Mouse (Mus musculus): ENCODE data around the gene Wipi2. TPM values are rescaled to one million over a fixed set of nuclear protein-coding genes. Genes with fewer than 3 reads are reported as not detected.

Wipi2 gene
- polyA plus RNA-seq (2012; rRNA removed) = 54.4 and 65.6 TPM in 2 replicates

DNA sequence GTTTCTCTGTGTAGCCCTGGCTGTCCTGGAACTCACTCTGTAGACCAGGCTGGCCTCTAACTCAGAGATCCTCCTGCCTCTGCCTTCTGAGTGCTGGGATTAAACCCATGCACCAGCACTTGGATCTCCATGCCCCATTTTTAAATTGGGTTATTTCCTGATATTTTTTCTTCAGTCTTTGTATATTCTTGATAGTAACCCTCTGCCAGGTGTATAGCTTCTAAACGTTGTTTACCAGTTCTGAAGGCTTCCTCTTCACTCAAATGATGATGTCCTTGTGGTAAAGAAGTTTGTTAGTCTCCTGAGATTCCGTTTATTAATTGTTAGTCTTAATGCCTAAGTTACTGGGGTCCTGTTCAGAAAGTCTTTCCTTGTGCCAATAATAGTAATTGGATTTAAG, at the start of gene Wipi2:
Gene Wipi2 (plus strand): TSS at position 301 of the 400 bp plus-strand sequence.
- peaks cover 17% of the 10 kb centered on the region for H3K4me1 ChIP-seq (replicated peaks; ENCODE audit: control insufficient read depth, insufficient read depth, low read length)
- TF ChIP-seq CTCF (IDR thresholded peaks at IDR 0.05; ENCODE audit: borderline replicate concordance, control insufficient read depth, extremely low read depth, insufficient read depth, low read length, poor library complexity) (no peak), POLR2A (IDR thresholded peaks at IDR 0.05; ENCODE audit: control insufficient read depth, extremely low read depth, insufficient read depth, low read length, poor library complexity) (no peak)
- H3K4me3 ChIP-seq (ENCODE audit: control insufficient read depth, insufficient read depth, low read length) = no peak within 1 kb of the TSS
- H3K27ac ChIP-seq (ENCODE audit: control insufficient read depth, insufficient read depth, low read length) = no peak within 1 kb of the TSS
- no peaks in the 10 kb centered on the region for H3K36me3 ChIP-seq (ENCODE audit: control insufficient read depth, insufficient read depth, low read length)
- no peak for DNase-seq
- H3K27me3 ChIP-seq (ENCODE audit: control insufficient read depth, insufficient read depth, low read length) = no peaks in the 10 kb centered on the region
- WGBS = 92% methylated on average over 2 of the region's 2 CpGs

DNA sequence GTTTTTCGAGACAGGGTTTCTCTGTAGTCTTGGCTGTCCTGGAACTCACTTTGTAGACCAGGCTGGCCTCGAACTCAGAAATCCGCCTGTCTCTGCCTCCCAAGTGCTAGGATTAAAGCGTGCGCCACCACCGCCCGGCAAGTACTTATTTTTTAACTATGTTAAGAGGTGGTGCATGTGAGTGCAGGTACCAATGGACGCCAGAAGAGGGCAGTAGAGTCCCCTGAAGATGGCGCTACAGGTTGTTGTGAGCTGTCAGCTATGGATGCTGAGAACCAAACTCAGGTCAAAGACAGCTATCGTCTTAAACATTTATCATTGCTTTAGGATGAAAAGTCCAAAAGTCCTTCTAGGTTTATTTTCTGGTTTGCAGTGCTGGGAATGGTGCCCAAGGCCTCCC, 49.3 kb upstream of the Wipi2 start:
- no peaks in the 10 kb centered on the region for H3K4me1 ChIP-seq (replicated peaks; ENCODE audit: control insufficient read depth, insufficient read depth, low read length)
- H3K36me3 ChIP-seq (ENCODE audit: control insufficient read depth, insufficient read depth, low read length) = no peaks in the 10 kb centered on the region
- 92% methylated on average over 10 of the region's 10 CpGs for WGBS
- no peaks in the 10 kb centered on the region for H3K27me3 ChIP-seq (ENCODE audit: control insufficient read depth, insufficient read depth, low read length)
- H3K4me3 ChIP-seq (ENCODE audit: control insufficient read depth, insufficient read depth, low read length) = no peak overlapping the region
- no peak overlapping the region for H3K27ac ChIP-seq (ENCODE audit: control insufficient read depth, insufficient read depth, low read length)
- no peak for DNase-seq
- TF ChIP-seq POLR2A (IDR thresholded peaks at IDR 0.05; ENCODE audit: control insufficient read depth, extremely low read depth, insufficient read depth, low read length, poor library complexity) (no peak), CTCF (IDR thresholded peaks at IDR 0.05; ENCODE audit: borderline replicate concordance, control insufficient read depth, extremely low read depth, insufficient read depth, low read length, poor library complexity) (no peak)

DNA sequence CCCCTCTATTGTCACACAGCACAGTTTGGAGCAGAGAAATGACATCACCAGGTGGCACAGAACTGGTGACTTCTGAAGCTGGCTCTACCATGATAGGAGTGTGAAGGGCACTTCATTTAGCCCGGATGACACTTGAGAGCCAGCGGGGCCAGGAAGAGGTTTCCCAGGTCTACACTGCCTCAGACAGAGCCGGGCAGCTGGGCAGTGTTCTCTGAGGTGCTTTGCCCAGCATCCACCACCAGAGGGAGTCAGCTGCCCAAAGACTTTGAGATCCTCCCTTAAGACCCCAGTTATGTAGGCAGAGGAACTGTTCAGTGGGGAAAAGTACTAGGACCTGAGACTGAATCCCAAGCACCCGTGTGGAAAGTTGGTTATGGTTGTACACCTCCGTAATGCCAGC, 46.0 kb upstream of the Wipi2 start:
- H3K27me3 ChIP-seq (ENCODE audit: control insufficient read depth, insufficient read depth, low read length) = no peaks in the 10 kb centered on the region
- WGBS = 11% methylated on average over 5 of the region's 5 CpGs
- no peak overlapping the region for H3K27ac ChIP-seq (ENCODE audit: control insufficient read depth, insufficient read depth, low read length)
- no peaks in the 10 kb centered on the region for H3K36me3 ChIP-seq (ENCODE audit: control insufficient read depth, insufficient read depth, low read length)
- H3K4me3 ChIP-seq (ENCODE audit: control insufficient read depth, insufficient read depth, low read length) = no peak overlapping the region
- DNase-seq = peak; percentile 37
- H3K4me1 ChIP-seq (replicated peaks; ENCODE audit: control insufficient read depth, insufficient read depth, low read length) = no peaks in the 10 kb centered on the region
- no peak for TF ChIP-seq POLR2A (IDR thresholded peaks at IDR 0.05; ENCODE audit: control insufficient read depth, extremely low read depth, insufficient read depth, low read length, poor library complexity)
- peak; percentile 69; the same call in 1 of the 2 replicates for TF ChIP-seq CTCF (IDR thresholded peaks at IDR 0.05; ENCODE audit: borderline replicate concordance, control insufficient read depth, extremely low read depth, insufficient read depth, low read length, poor library complexity)

DNA sequence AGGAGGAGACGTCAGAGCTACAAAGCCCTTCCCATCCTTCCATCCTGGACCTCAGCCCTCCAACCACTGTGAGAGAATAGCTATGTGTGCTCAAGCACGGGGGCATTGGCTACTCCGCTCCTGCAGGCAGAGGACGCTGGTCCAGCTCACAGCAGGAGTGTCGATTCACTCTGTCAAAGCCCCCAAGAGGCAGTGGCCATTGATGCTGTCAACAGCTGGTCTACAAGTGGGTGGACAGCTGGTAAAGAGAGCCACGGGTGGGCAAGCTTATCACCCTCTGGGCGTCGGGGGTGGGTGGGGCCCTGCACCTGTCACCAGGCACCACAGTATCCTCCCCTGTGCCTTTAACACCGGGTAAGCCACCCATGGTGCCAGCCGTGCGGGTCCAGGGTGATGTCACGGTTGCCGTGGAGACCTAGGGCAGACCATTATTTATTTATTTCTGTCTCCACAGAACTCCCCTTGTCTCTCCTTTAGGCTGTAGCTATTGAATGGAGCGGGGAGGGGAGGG, 43.8 kb upstream of the Wipi2 start:
- WGBS = 70% methylated on average over 14 of the region's 14 CpGs
- H3K4me1 ChIP-seq (replicated peaks; ENCODE audit: control insufficient read depth, insufficient read depth, low read length) = no peaks in the 10 kb centered on the region
- TF ChIP-seq POLR2A (IDR thresholded peaks at IDR 0.05; ENCODE audit: control insufficient read depth, extremely low read depth, insufficient read depth, low read length, poor library complexity) (no peak), CTCF (IDR thresholded peaks at IDR 0.05; ENCODE audit: borderline replicate concordance, control insufficient read depth, extremely low read depth, insufficient read depth, low read length, poor library complexity) (no peak)
- no peak overlapping the region for H3K27ac ChIP-seq (ENCODE audit: control insufficient read depth, insufficient read depth, low read length)
- no peaks in the 10 kb centered on the region for H3K36me3 ChIP-seq (ENCODE audit: control insufficient read depth, insufficient read depth, low read length)
- no peak overlapping the region for H3K4me3 ChIP-seq (ENCODE audit: control insufficient read depth, insufficient read depth, low read length)
- no peaks in the 10 kb centered on the region for H3K27me3 ChIP-seq (ENCODE audit: control insufficient read depth, insufficient read depth, low read length)
- no peak for DNase-seq

DNA sequence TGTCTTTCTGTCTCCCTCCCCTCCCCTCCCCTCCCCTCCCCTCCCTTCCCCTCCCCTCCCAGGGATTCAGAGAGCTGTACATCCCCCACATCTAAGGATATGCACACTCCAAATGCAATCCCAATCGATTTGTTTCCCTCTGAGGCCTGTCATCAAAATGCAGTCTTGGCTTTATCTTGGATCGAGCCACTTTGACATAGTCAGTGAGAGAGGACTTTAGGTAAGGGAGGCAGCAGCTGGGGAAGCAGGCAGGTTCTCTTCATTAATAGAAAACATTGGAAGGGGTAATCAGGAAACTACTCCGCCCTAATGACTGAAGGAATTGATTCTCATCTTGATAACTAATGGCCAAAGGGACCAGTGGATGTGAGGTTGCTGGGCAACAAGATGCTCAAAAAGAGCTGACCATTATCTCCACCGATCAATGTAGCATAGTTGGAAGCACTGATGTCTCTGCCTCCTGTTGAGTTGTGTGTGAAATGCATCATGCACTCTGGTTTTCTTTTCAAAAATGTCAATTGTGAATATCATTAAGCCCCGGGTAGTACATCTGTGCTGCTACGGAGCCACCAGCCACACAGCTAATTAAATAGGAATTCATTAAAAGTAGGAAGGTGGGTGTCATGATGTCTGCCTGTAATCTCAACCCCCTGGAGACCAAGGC, 36.4 kb upstream of the Wipi2 start:
- no peak for DNase-seq
- no peaks in the 10 kb centered on the region for H3K36me3 ChIP-seq (ENCODE audit: control insufficient read depth, insufficient read depth, low read length)
- WGBS = 89% methylated on average over 6 of the region's 6 CpGs

DNA sequence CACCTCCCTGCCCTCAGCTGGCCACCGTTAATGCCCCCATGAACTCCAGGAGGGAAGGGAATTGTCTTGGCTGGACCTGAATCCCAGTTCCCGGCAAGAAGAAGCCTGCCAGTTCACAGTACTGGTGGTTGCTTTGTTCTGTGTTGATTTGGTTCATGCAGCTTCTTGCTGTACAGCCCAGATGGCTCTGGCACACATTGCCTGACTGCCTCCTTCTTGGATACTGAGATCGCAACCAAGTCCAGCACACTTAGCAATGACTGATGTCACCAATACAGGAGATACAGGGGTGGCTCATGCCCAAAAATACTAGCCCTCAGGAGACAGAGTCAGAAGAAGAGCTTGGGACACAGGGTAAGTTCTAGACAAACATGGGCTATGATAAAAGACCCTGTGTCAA, 31.8 kb upstream of the Wipi2 start:
- no peak overlapping the region for H3K4me3 ChIP-seq (ENCODE audit: control insufficient read depth, insufficient read depth, low read length)
- no peak overlapping the region for H3K27ac ChIP-seq (ENCODE audit: control insufficient read depth, insufficient read depth, low read length)
- H3K36me3 ChIP-seq (ENCODE audit: control insufficient read depth, insufficient read depth, low read length) = no peaks in the 10 kb centered on the region
- no peaks in the 10 kb centered on the region for H3K4me1 ChIP-seq (replicated peaks; ENCODE audit: control insufficient read depth, insufficient read depth, low read length)
- H3K27me3 ChIP-seq (ENCODE audit: control insufficient read depth, insufficient read depth, low read length) = no peaks in the 10 kb centered on the region
- over 99% methylated on average over 3 of the region's 3 CpGs for WGBS
- no peak for DNase-seq
- no peak for TF ChIP-seq POLR2A (IDR thresholded peaks at IDR 0.05; ENCODE audit: control insufficient read depth, extremely low read depth, insufficient read depth, low read length, poor library complexity)
- TF ChIP-seq CTCF (IDR thresholded peaks at IDR 0.05; ENCODE audit: borderline replicate concordance, control insufficient read depth, extremely low read depth, insufficient read depth, low read length, poor library complexity) = no peak

More for the DNA sequence above, 36.4 kb upstream of the Wipi2 start:
- no peak for TF ChIP-seq CTCF (IDR thresholded peaks at IDR 0.05; ENCODE audit: borderline replicate concordance, control insufficient read depth, extremely low read depth, insufficient read depth, low read length, poor library complexity)
- no peak for TF ChIP-seq POLR2A (IDR thresholded peaks at IDR 0.05; ENCODE audit: control insufficient read depth, extremely low read depth, insufficient read depth, low read length, poor library complexity)
- Histone ChIP-seq H3K27ac (ENCODE audit: control insufficient read depth, insufficient read depth, low read length) (no peak overlapping the region), H3K4me3 (ENCODE audit: control insufficient read depth, insufficient read depth, low read length) (no peak overlapping the region), H3K27me3 (ENCODE audit: control insufficient read depth, insufficient read depth, low read length) (no peaks in the 10 kb centered on the region), H3K4me1 (replicated peaks; ENCODE audit: control insufficient read depth, insufficient read depth, low read length) (no peaks in the 10 kb centered on the region)

Data from thymus, adult 2 months (tissue).